In the genomic region with DNA sequence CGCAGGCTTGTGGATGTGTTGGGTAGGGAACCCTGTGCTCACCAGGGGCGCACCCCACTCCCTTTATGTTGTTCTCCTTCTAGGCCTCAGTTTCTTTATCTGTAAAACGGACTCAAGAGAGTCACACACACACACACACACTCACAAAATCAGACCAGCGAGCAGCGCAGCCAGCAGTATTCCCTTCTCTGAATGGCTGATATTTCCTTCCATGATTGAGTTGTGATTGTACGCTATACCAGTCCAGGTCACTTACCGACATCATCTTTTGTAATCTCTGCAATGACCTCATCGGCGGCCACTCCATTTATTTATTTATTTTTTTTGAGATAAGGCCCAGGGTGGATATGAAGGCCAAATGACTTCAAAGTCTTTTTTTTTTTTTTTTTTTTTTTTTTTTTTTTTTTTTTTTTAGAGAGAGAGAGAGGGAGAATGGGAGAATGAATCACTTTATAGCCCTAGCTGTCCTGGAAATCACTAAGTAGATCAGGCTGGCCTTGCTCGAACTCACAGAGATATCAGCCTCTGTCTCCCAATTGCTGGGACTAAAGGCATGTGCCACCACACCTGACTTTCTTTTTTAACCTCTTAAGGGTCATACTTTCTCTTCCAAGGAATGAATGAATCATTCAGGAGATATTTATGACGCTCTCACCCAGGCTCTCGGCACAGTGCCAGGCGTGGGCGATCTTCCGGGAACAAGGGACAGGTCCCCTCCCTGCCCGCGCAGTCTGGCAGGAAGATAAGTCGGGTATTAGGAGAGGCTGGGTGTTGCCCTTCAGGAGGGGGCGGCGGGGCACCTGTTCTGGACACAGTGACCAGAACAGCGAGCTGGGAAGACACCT, we compare ENCODE assay signal across 7 mouse cellular contexts. TPM values are rescaled to one million over a fixed set of nuclear protein-coding genes. Genes with fewer than 3 reads are reported as not detected.
A peak's percentile ranks its signal among the peaks of the same experiment; 100 is the strongest.
DNase-seq lines count a peak whose midpoint lies in the region; ATAC-seq and TF ChIP-seq lines count a peak whose summit lies in the region.

A gene (minus strand): TSS at position 103 of the 845 bp plus-strand sequence.

- TF ChIP-seq POLR2A in CH12.LX (IDR thresholded peaks at IDR 0.05; ENCODE audit: low read depth, low read length), result no peak

- no peak for TF ChIP-seq RAD21 in CH12.LX (IDR thresholded peaks at IDR 0.05; ENCODE audit: low read depth, low read length)

- H3K9ac ChIP-seq in CH12.LX (ENCODE audit: insufficient read depth, low read depth), result no peak within 1 kb of the TSS
- peak within 1 kb of the TSS; percentile 71 for H3K9ac ChIP-seq in embryonic facial prominence, embryonic 11.5 days (replicated peaks; ENCODE audit: low read length)
- peak within 1 kb of the TSS; percentile 59 for H3K9ac ChIP-seq in heart, embryonic 14.5 days (ENCODE audit: low read length)
- H3K9ac ChIP-seq in lung, embryonic 14.5 days, result peak within 1 kb of the TSS; percentile 62
- H3K9ac ChIP-seq in stomach, embryonic 16.5 days (ENCODE audit: low read length), result peak within 1 kb of the TSS; percentile 73

- peaks cover 5% of the 10 kb centered on the region for H3K27me3 ChIP-seq in CH12.LX (replicated peaks)
- H3K27me3 ChIP-seq in Patski, result no peaks in the 10 kb centered on the region
- peaks cover 12% of the 10 kb centered on the region for H3K27me3 ChIP-seq in embryonic facial prominence, embryonic 11.5 days (ENCODE audit: control insufficient read depth, insufficient read depth, low read length)
- peaks cover 23% of the 10 kb centered on the region for H3K27me3 ChIP-seq in heart, embryonic 14.5 days (ENCODE audit: control insufficient read depth, insufficient read depth, low read length)
- H3K27me3 ChIP-seq in lung, embryonic 14.5 days (ENCODE audit: insufficient read depth, low read length), result peaks cover 23% of the 10 kb centered on the region
- peaks cover 18% of the 10 kb centered on the region for H3K27me3 ChIP-seq in stomach, embryonic 16.5 days (ENCODE audit: control insufficient read depth, insufficient read depth, low read length)

- dilution Hi-C loops in CH12.LX (cut with MboI; ENCODE audit: extremely low pct_ligation_motif_present, extremely low pct_unique_long_range_greater_than_20kb, low sequenced_read_pairs), result no loop called here

- no peak within 1 kb of the TSS for H3K4me2 ChIP-seq in CH12.LX (ENCODE audit: insufficient read depth, low read depth, poor library complexity, severe bottlenecking)
- H3K4me2 ChIP-seq in embryonic facial prominence, embryonic 11.5 days (ENCODE audit: low read depth, low read length), result peak within 1 kb of the TSS; percentile 97
- H3K4me2 ChIP-seq in heart, embryonic 14.5 days (ENCODE audit: low read length), result peak within 1 kb of the TSS; percentile 94
- peak within 1 kb of the TSS; percentile 98 for H3K4me2 ChIP-seq in lung, embryonic 14.5 days
- H3K4me2 ChIP-seq in stomach, embryonic 16.5 days (ENCODE audit: low read depth, low read length), result peak within 1 kb of the TSS; percentile 98

- H3K4me1 ChIP-seq in CH12.LX (ENCODE audit: control insufficient read depth in 1 of 2, insufficient read depth in 2 of 2), result no peaks in the 10 kb centered on the region
- no peaks in the 10 kb centered on the region; the same call in 1 of the 2 replicates for H3K4me1 ChIP-seq in embryonic facial prominence, embryonic 11.5 days (ENCODE audit: control insufficient read depth, insufficient read depth, low read length)
- peaks cover 4 to 6% of the 10 kb centered on the region in 2 experiments; a peak in 3 of 4 replicates for H3K4me1 ChIP-seq in heart, embryonic 14.5 days (ENCODE audit: control insufficient read depth in 2 of 2, insufficient read depth in 2 of 2, low read length in 2 of 2)
- no peaks in the 10 kb centered on the region for H3K4me1 ChIP-seq in lung, embryonic 14.5 days (ENCODE audit: insufficient read depth)
- H3K4me1 ChIP-seq in stomach, embryonic 16.5 days (ENCODE audit: control insufficient read depth, insufficient read depth, low read length), result peaks cover 10% of the 10 kb centered on the region

- H3K79me2 ChIP-seq in CH12.LX (replicated peaks; ENCODE audit: control insufficient read depth, extremely low read depth, insufficient read depth, poor library complexity, severe bottlenecking), result no peaks in the 10 kb centered on the region

- 33% methylated on average over 21 of the region's 21 CpGs for WGBS in embryonic facial prominence, embryonic 11.5 days
- WGBS in heart, embryonic 14.5 days, result 9% methylated on average over 21 of the region's 21 CpGs
- WGBS in lung, embryonic 14.5 days, result 11% methylated on average over 21 of the region's 21 CpGs
- WGBS in stomach, embryonic 16.5 days, result 18% methylated on average over 21 of the region's 21 CpGs

- CTCF ChIA-PET in Patski (lab: Charles Lee), result interaction anchor here (0.7 to 3.3 kb wide), 4 partner anchors 14 to 44 kb away, joined by 4 to 26 read pairs (median 4); no protein-coding TSS in a partner anchor

- TF ChIP-seq CTCF in CH12.LX (conservative IDR thresholded peaks at IDR 0.05 in 1 of 2, IDR thresholded peaks at IDR 0.05 in 1 of 2; ENCODE audit: low read depth in 2 of 2, low read length in 2 of 2) (no peak), Patski (IDR thresholded peaks at IDR 0.05) (no peak)
- no peak for TF ChIP-seq CTCF in lung, embryonic 14.5 days (IDR thresholded peaks at IDR 0.05; ENCODE audit: low read depth)

- no peak for TF ChIP-seq EP300 in CH12.LX (IDR thresholded peaks at IDR 0.05; ENCODE audit: low read length)

- no peak within 1 kb of the TSS for H3K4me3 ChIP-seq in CH12.LX (replicated peaks in 1 of 3; ENCODE audit: low read depth in 2 of 3, low read length in 2 of 3, poor library complexity in 1 of 3)
- H3K4me3 ChIP-seq in embryonic facial prominence, embryonic 11.5 days (ENCODE audit: low read depth, low read length), result peak within 1 kb of the TSS; percentile 51
- peak within 1 kb of the TSS; percentile 38 to 43 for H3K4me3 ChIP-seq in heart, embryonic 14.5 days (ENCODE audit: control insufficient read depth in 1 of 2, insufficient read depth in 1 of 2, low read depth in 1 of 2, low read length in 2 of 2)
- H3K4me3 ChIP-seq in lung, embryonic 14.5 days (ENCODE audit: low read depth, low read length), result peak within 1 kb of the TSS; percentile 56
- H3K4me3 ChIP-seq in stomach, embryonic 16.5 days (replicated peaks; ENCODE audit: low read length), result peak within 1 kb of the TSS; percentile 57

- H3K9me3 ChIP-seq in CH12.LX (replicated peaks; ENCODE audit: low read length), result peaks cover 6% of the 10 kb centered on the region
- H3K9me3 ChIP-seq in embryonic facial prominence, embryonic 11.5 days (replicated peaks; ENCODE audit: control insufficient read depth, low read length), result no peaks in the 10 kb centered on the region
- no peaks in the 10 kb centered on the region for H3K9me3 ChIP-seq in heart, embryonic 14.5 days (ENCODE audit: control insufficient read depth, low read length)
- H3K9me3 ChIP-seq in lung, embryonic 14.5 days (ENCODE audit: low read depth, low read length), result no peaks in the 10 kb centered on the region
- no peaks in the 10 kb centered on the region for H3K9me3 ChIP-seq in stomach, embryonic 16.5 days (replicated peaks; ENCODE audit: control insufficient read depth, low read length)

- no peak within 1 kb of the TSS for H3K27ac ChIP-seq in CH12.LX (ENCODE audit: insufficient read depth, low read depth)
- no peak within 1 kb of the TSS for H3K27ac ChIP-seq in embryonic facial prominence, embryonic 11.5 days (replicated peaks; ENCODE audit: low read depth, low read length)
- no peak within 1 kb of the TSS for H3K27ac ChIP-seq in heart, embryonic 14.5 days (replicated peaks in 1 of 2; ENCODE audit: control insufficient read depth in 1 of 2, insufficient read depth in 1 of 2, low read depth in 2 of 2, low read length in 2 of 2)
- no peak within 1 kb of the TSS; the same call in 1 of the 2 replicates for H3K27ac ChIP-seq in lung, embryonic 14.5 days (ENCODE audit: low read depth)
- H3K27ac ChIP-seq in stomach, embryonic 16.5 days (ENCODE audit: low read length), result no peak within 1 kb of the TSS; the same call in 1 of the 2 replicates

- peak; percentile 44 for ATAC-seq in Patski
- no peak for ATAC-seq in embryonic facial prominence, embryonic 11.5 days (replicated peaks; ENCODE audit: insufficient number of reproducible peaks, low FRiP score, low TSS enrichment, low read depth)
- no peak for ATAC-seq in heart, embryonic 14.5 days (ENCODE audit: insufficient number of reproducible peaks, insufficient read depth, low FRiP score, low read depth)
- peak; percentile 11; the same call in 1 of the 2 replicates for ATAC-seq in lung, embryonic 14.5 days (ENCODE audit: insufficient read depth)
- peak; percentile 72; the same call in 1 of the 2 replicates for ATAC-seq in stomach, embryonic 16.5 days (ENCODE audit: insufficient read depth, low FRiP score)

- DNase-seq in CH12.LX (ENCODE audit: extremely low read depth), result no peak
- DNase-seq in Patski (ENCODE audit: low read depth, low spot score), result no peak
- no peak for DNase-seq in embryonic facial prominence, embryonic 11.5 days (ENCODE audit: low spot score)
- peak; percentile 33 for DNase-seq in layer of hippocampus, adult 9-11 months
- peak; percentile 74 for DNase-seq in lung, embryonic 14.5 days

- H3K36me3 ChIP-seq in CH12.LX (replicated peaks in 1 of 2; ENCODE audit: control insufficient read depth in 1 of 2, insufficient read depth in 1 of 2, low read length in 1 of 2), result no peaks in the 10 kb centered on the region
- H3K36me3 ChIP-seq in embryonic facial prominence, embryonic 11.5 days (replicated peaks; ENCODE audit: control insufficient read depth, insufficient read depth, low read depth, low read length), result no peaks in the 10 kb centered on the region
- H3K36me3 ChIP-seq in heart, embryonic 14.5 days (ENCODE audit: control insufficient read depth, insufficient read depth, low read length), result no peaks in the 10 kb centered on the region
- H3K36me3 ChIP-seq in lung, embryonic 14.5 days (ENCODE audit: insufficient read depth), result no peaks in the 10 kb centered on the region
- H3K36me3 ChIP-seq in stomach, embryonic 16.5 days (ENCODE audit: control insufficient read depth, insufficient read depth, low read length), result no peaks in the 10 kb centered on the region

- POLR2A ChIA-PET in Patski (lab: Charles Lee), result interaction anchor here (0.9 to 1.3 kb wide), 3 partner anchors 12 to 37 kb away, joined by 3 to 5 read pairs (median 4); no protein-coding TSS in a partner anchor

- in situ Hi-C loops in CH12.LX (cut with MboI; ENCODE audit: low pct_ligation_motif_present, low pct_unique_long_range_greater_than_20kb, low sequenced_read_pairs) (loop anchor here (25.0 kb wide), 2 partner anchors 385 to 510 kb away; a partner anchor contains a TSS), Patski (cut with MboI; ENCODE audit: low pct_unique_long_range_greater_than_20kb) (no loop called here)

RNA-seq across cellular contexts. Expression of the gene that starts here (rescaled TPM):
- total RNA-seq in CH12.LX (2012; rRNA removed) (0.04 and 0.17 TPM in 2 replicates), CH12.LX (2014; rRNA removed) (not detected in 2 replicates)
- polyA plus RNA-seq in CH12.LX (2012; ENCODE audit: insufficient read length, low read depth) (0.16 and 0.50 TPM in 2 replicates), Patski (2021) (25.2 TPM)
- 1.2 and 1.9 TPM in 2 replicates for polyA plus RNA-seq in embryonic facial prominence, embryonic 11.5 days (2014; fragmentation: Nextera tagmentation; extraction: Ambion mirVana)
- polyA plus RNA-seq in heart, embryonic 14.5 days (2014; fragmentation: Nextera tagmentation; extraction: Ambion mirVana), result 0.88 and 0.95 TPM in 2 replicates
- 1.3 and 1.8 TPM in 2 replicates for polyA plus RNA-seq in lung, embryonic 14.5 days (2014; fragmentation: Nextera tagmentation; extraction: Ambion mirVana)
- 0.75 and 0.96 TPM in 2 replicates for polyA plus RNA-seq in stomach, embryonic 16.5 days (2015; fragmentation: Nextera tagmentation; extraction: Ambion mirVana)

Comparison
In these comparisons a context has a peak if more than half of its experiments do, and no peak if none do; other contexts are left out.
1. Peak in ATAC-seq, H3K4me3 ChIP-seq, H3K9ac ChIP-seq and H3K4me2 ChIP-seq in stomach, embryonic 16.5 days; RNA of the gene not detected or under 1 TPM.
2. DNase-seq: peak in layer of hippocampus, adult 9-11 months (single experiment) and lung, embryonic 14.5 days (single experiment); none in CH12.LX (single experiment), Patski (single experiment) and embryonic facial prominence, embryonic 11.5 days (single experiment).
3. H3K4me3 ChIP-seq: peak in embryonic facial prominence, embryonic 11.5 days (single experiment), heart, embryonic 14.5 days (2 of 2) and lung, embryonic 14.5 days (single experiment); none in CH12.LX (0 of 3).
4. ATAC-seq: peak in Patski (single experiment) and lung, embryonic 14.5 days (single experiment); none in embryonic facial prominence, embryonic 11.5 days (single experiment) and heart, embryonic 14.5 days (single experiment).